Mouse (Mus musculus) fat pad, adult 2 months (tissue): ENCODE measurements around the gene Cyp1a1.

Experiments used
- DNase-seq: peaks from one replicate; pipeline ENCODE4 v3.0.0-alpha.2; 2011; ENCODE audit warnings: low read depth, low spot score; ENCODE audit errors: extremely low read depth

Cyp1a1 gene

DNA sequence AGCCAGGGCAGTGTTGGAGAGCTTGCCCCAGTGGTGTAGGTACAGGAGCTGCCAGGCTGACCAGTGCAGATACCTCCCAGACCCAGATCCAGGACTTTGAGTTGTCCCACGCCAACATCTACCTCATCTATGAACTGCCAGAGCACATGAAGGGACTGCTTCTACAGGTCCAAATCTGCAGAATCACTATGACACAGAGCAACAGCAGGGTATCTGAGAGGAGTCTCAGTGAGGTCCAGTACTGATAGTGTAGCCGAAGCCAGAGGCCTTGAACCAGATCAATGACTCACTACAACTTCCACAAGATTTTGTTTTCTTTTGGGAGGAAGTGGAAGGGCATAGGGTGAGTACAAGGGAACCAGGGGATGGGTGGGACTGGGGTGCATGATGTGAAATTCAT lies at the start of gene Cyp1a1:
Gene Cyp1a1, plus strand, starts transcription at position 178 of the 400 bp plus-strand sequence.
- no peak for DNase-seq

DNA sequence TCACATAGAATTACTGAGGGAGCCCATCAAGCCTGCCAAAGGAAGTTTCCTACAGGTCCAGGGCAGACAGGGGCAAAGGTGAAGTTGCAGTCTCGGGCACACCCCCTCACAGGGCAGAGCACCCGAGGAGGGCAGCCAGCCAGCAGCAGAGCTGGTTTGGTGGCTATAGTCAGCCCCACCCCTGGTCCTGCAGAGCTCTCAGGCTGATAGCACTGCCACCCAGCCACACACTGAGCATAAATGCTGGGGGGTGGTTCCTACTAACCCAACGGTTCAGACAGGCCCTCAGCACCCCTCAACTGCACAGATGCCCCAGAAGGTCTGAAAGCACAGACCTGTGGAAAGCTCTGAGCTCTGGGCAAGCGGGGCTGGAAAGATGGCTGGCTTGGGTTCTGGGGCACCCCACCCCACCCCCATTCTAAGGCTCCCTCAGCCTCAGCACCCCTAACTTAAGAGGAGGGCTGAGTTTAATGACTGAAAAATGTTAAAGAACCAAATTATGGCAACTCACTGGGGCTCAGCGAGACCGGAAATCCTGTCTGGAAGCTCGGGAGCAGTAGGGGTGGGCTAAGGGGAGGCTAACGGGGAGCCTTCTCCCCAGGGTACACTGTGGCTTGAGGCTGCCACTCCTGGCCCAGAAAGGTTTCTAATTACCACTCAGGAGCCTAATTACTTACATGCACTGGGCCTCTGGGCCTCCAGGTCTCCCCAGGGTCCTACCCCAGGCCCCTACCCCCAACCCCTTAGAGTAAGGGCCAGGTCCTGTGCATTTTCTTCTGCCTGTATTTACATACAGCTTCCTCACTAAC lies 48.9 kb upstream of the Cyp1a1 start:
- no peak for DNase-seq

DNA sequence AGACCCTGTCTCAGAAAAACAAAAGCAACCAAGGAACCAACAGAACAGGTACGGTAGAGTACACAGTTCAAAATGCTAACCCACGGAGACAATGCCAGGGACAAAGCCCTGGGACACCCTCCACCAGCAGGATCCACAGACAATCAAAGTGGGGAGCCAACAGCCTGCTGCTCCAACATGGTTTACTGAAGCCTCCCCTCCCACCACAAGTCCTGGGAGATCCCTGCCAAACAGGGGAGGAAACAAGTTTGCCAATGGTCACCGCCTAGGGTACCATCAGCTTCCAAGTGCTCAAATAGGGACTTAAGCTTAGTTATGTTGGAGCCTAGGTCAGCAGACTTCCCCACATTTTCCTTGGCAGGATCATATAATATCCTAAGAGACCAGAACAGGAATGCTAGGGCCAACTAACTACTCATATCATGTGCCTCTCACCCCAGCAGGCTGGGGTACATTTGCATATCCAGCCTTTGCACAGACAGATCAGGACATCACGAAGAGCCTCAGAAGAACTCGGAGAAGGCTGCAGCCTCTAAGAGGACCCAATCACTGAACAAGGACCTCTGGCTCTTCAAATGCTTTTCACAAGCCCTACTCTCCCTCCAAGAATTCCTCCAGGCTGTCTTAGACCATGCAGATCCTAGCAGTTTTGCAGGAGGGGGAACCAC lies 47.9 kb upstream of the Cyp1a1 start:
- no peak for DNase-seq

GRCm38 (mm10) chr9:57640384-57640783 lies 47.3 kb upstream of the Cyp1a1 start:
- no peak for DNase-seq

- no peak for DNase-seq
Observed at GRCm38 (mm10) chr9:57641022-57641421, 46.7 kb upstream of the Cyp1a1 start.

- no peak for DNase-seq
Observed at GRCm38 (mm10) chr9:57641775-57642550, 45.8 kb upstream of the Cyp1a1 start.

GRCm38 (mm10) chr9:57643169-57643855 lies 44.4 kb upstream of the Cyp1a1 start:
- DNase-seq: no peak

DNA sequence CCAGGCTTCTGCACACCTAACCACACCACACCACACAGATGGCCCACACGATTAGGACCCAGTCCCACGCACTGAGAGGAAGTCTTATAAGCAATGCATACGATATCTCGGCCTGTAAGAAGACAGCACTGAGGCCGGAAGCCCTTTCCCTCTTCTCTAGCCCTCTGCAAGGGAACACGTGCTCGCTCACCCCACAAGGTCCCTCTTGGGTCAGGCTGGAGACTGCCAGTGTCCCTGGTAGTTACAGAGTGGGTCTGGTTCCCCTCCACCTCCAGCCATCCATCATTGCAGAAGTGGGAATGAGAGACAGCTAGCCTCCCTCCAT lies 43.9 kb upstream of the Cyp1a1 start:
- no peak for DNase-seq

DNA sequence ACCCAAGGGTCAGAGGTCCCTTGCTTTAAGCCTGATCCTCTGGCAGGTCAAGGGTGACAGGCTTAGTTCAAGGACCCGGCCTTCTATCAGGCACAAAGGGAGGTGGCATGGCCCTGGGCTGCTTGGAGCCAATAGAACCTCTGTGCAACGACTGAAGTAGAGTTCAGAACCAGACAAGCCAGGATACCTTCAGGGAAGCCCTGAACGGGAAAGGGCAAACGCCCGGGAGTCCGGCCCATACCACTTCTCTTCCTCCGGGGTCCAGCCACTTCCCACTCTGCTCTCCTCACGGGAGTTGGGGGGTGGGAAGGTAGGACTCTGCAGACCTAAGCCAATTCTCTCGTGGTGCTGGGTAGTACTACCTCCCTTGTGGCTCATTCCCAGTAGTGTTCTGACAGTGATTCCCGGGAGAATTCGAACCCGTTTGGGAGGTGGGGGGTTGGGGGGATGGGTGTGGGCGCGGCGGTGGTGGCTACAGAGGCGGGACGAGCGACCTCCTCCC lies 43.2 kb upstream of the Cyp1a1 start:
- DNase-seq: no peak

DNA sequence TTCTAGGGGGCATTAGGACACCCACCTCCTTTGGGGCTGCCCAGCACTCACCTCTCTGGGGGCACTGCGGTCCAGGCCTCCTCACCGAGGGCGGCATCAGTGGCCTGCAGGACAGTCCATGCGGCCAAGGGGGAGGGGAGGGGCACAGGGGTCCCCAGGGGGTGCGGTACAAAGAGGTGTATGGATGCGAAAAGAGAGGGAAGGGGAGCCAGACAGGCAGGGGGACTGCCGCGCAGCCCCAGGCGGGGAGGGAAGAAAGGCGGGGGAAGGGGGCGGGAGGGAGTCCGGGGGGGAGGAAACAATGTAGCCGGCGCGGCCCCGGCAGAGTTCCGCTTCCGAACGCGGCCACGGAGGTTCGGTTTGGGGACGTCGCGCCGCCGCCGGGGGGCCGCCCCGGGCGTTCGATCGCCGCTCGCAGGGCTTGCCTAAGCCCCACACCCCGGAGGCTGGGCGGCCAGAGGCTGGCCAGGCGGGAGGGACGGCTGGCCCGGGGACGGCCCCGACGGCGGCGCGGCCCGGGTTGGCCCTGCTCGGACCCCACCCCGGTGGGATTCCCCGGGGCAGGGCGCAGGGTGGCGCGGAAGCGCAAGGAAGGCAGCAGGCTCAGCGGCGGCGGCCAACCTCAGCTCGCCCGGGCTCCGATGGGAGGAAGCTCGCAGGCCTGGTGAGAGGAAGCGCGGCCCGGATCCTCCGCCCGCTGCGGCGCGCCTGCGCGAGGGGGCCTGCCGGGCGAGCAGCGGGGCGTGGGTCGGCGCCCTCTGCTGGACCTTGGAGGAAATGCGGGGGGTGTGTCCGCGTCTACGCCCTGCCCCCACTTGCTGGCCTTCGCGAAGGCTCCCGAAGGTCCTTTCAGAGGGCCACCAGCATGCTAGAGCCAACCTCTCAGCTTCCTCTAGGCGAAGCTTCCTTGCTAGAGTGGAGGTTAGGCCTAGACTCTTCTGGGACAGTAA lies 42.5 kb upstream of the Cyp1a1 start:
- DNase-seq: no peak

GRCm38 (mm10) chr9:57646551-57647103 lies 41.1 kb upstream of the Cyp1a1 start:
- no peak for DNase-seq

GRCm38 (mm10) chr9:57647286-57648108 lies 40.2 kb upstream of the Cyp1a1 start:
- no peak for DNase-seq

- DNase-seq: no peak
Observed at GRCm38 (mm10) chr9:57650130-57650785, 37.5 kb upstream of the Cyp1a1 start.

DNA sequence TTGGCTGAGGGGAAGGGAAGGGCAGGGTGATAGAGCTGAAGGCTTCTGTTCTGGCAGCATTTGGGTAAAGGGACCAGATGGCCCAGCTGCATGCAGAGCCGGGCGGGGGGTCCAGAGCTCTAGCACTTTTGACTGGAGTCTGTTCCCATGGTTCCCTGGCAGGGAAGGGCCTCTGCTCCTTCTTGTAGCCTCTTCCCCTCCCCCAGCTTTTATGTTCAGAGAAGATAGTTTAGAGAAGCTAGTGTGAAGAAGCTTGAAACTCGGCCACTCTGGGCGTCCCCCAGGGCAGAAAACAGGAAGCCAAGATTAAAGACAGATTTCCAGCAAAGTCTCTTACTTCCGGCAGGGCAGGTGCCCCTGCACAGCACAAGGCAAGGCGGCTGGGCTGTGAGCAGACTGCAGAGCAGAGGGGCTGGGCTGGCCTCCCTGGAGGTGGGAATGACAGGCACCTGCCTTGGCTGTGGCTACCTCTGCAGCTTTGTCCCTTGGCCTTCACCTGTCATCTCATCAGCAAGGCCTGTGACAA lies 36.9 kb upstream of the Cyp1a1 start:
- no peak for DNase-seq

GRCm38 (mm10) chr9:57652351-57652750 lies 35.4 kb upstream of the Cyp1a1 start:
- DNase-seq: no peak

- DNase-seq: no peak
Observed at GRCm38 (mm10) chr9:57652855-57653254, 34.9 kb upstream of the Cyp1a1 start.

- no peak for DNase-seq
Observed at GRCm38 (mm10) chr9:57653283-57653682, 34.4 kb upstream of the Cyp1a1 start, which contains the start of gene Csk. TSS of gene Csk (minus strand) at chr9:57653631.

- DNase-seq: no peak
Observed at GRCm38 (mm10) chr9:57654966-57655365, 32.8 kb upstream of the Cyp1a1 start.
